Mouse (Mus musculus) forebrain, embryonic 10.5 days (tissue): ENCODE results near the gene Gck. TPM values are rescaled to one million over a fixed set of nuclear protein-coding genes. Genes with fewer than 3 reads are reported as not detected.

ENCODE experiments used
- DNase-seq: peaks from one replicate; pipeline ENCODE4 v3.0.0-alpha.2; 2017; ENCODE audit warnings: low spot score; ENCODE audit errors: extremely low spot score
- H3K27ac ChIP-seq: fragments of 300-500 bp; sonication (generic); 2 replicates; pipeline ENCODE4 v1.5.1; 2016; ENCODE audit warnings: mild to moderate bottlenecking
- H3K27me3 ChIP-seq: fragments of 300-500 bp; sonication (generic); 2 replicates; pipeline ENCODE4 v1.6.1; 2016; ENCODE audit warnings: mild to moderate bottlenecking; ENCODE audit not compliant: poor library complexity, severe bottlenecking
- H3K36me3 ChIP-seq: fragments of 300-500 bp; sonication (generic); replicated peaks from 2 replicates; pipeline ENCODE4 v1.6.1; 2016; ENCODE audit warnings: mild to moderate bottlenecking, moderate library complexity
- H3K4me1 ChIP-seq: fragments of 300-500 bp; sonication (generic); 2 replicates; pipeline ENCODE4 v1.6.1; 2016
- H3K4me3 ChIP-seq: fragments of 300-500 bp; sonication (generic); 2 replicates; pipeline ENCODE4 v1.5.1; 2016; ENCODE audit warnings: mild to moderate bottlenecking, moderate library complexity
- H3K9me3 ChIP-seq: fragments of 300-500 bp; sonication (generic); 2 replicates; pipeline ENCODE4 v1.6.1; 2016; ENCODE audit warnings: mild to moderate bottlenecking, moderate library complexity
- WGBS: fragments of 180-500 bp; shearing (Covaris S2); methylation state at CpG from one replicate; pipeline ENCODE4 v1.1.7; 2016; 5-methylcytosine and 5-hydroxymethylcytosine counted together
- polyA plus RNA-seq: library from polyadenylated mRNA; unstranded; fragments of >200 nt; fragmentation: Nextera tagmentation; extraction: Ambion mirVana; gene quantifications from 2 replicates; pipeline ENCODE4 v1.2.1, GENCODE M21; 2016

Gck gene
- polyA plus RNA-seq, 1 experiment from 2014 or later, result 2.5 TPM

DNA sequence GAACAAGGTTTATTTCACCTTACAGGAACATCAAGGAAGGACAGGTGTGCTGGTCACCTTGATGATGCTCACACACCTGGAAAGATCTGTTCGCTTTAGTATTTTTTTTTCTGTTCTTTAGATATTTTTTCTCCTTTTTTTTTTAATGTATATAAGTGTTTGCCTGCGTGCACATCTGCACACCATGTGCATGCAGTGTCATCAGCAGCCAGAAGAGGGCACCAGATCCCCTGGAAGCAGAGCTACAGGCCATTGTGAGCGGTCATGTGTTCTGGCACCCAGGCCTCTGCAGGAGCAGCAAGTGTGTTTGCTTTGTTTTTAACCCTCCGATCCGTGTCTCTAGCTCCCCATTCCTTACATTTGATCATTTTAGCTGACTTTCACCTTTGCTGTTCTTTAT is 70.0 kb downstream of the Gck start:
- Histone ChIP-seq H3K27me3 (no peaks in the 10 kb centered on the region), H3K4me3 (no peak overlapping the region), H3K4me1 (peaks cover 36% of the 10 kb centered on the region), H3K27ac (0 out of 2 replicates have a peak overlapping the region, but pooled peaks have one; percentile 15), H3K9me3 (no peaks in the 10 kb centered on the region), H3K36me3 (peaks cover 20% of the 10 kb centered on the region)
- 42% methylated on average over 5 of the region's 5 CpGs for WGBS
- peak; percentile 72 for DNase-seq

DNA sequence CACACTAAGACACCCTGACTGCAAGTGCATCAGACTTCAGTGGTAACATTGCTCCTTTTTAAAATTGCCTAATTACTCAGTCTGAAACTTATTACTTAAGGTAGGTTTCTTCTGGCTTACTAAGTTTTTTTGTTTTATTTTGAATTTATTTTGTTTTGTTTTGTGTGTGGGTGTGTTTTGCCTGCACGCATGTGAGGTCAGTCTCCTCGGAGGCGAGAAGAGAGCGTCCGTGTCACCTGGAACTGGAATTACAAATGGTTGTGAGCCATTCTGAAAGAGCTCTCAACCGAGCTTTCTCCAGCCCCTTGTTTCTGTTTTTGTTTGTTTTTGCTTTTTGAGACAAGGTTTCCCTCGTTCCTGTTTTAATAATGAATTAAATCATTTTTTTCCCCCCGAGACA is 71.2 kb downstream of the Gck start:
- no peaks in the 10 kb centered on the region for H3K9me3 ChIP-seq

DNA sequence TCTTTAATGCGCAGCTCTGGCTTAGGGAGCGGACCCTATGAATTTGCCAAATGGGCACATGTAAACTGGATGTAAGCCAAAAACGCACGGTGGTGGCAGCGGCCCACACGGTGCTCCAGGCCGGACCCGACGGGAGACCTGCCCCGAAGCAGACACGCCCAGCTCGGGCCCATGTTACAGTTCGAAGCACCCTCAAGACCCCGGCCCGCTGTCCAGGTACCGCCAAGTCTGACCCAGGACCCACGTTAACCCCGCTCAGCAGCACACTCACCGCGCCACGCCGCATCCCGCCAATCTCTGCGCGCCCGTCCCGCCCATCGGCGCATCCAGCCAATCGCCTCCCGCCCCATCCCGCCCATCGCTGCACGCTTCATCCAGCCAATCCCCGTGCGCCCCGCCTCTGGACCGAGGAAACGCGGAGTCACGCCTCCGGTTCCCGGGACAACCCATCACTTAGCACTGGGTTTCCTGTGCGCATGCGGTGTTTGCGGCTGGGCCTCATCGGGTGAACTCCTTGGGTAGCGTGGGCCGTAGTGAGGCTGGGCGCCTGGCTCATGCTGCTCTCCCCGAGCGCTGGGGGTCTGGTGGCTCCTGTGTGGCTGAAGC is 71.9 kb downstream of the Gck start, which contains the start of gene Pold2:
Pold2 (minus strand) TSS at position 372 of the 606 bp plus-strand sequence.
- peaks cover 39% of the 10 kb centered on the region for H3K36me3 ChIP-seq
- H3K4me3 ChIP-seq, result peak within 1 kb of the TSS; percentile 71
- peak; percentile 99 for DNase-seq
- under 1% methylated on average over 52 of the region's 52 CpGs for WGBS
- H3K4me1 ChIP-seq, result peaks cover 36% of the 10 kb centered on the region
- peak within 1 kb of the TSS; percentile 91 for H3K27ac ChIP-seq
- no peaks in the 10 kb centered on the region for H3K9me3 ChIP-seq
- H3K27me3 ChIP-seq, result no peaks in the 10 kb centered on the region

More for the DNA sequence above, 71.2 kb downstream of the Gck start:
- Histone ChIP-seq H3K36me3 (peaks cover 32% of the 10 kb centered on the region), H3K27ac (peak overlapping the region; percentile 91), H3K27me3 (no peaks in the 10 kb centered on the region), H3K4me1 (peaks cover 36% of the 10 kb centered on the region), H3K4me3 (peak overlapping the region; percentile 71)
- 56% methylated on average over 8 of the region's 8 CpGs for WGBS
- DNase-seq, result no peak

DNA sequence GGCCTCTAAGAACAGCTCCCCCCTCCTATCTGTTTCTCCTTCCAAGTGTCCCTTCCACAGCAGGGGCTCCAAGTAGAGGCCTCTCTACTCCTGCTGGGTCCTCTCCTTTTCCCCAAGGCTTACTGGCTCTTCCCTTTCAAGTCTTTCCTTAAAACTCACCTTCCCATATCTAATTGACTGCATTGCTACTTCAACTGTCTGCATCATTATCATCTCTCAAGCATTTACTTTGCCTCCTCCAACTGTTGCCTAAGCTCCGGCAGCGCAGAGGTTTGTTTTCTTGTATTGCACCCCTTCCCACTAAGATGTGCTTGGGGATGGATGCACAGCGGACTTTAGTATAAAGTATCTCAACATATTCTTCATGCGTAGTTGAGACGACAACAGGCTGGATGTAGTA is 72.5 kb downstream of the Gck start:
- Histone ChIP-seq H3K9me3 (no peaks in the 10 kb centered on the region), H3K27ac (peak overlapping the region; percentile 91), H3K4me3 (peak overlapping the region; percentile 71), H3K27me3 (no peaks in the 10 kb centered on the region), H3K36me3 (peaks cover 45% of the 10 kb centered on the region), H3K4me1 (peaks cover 36% of the 10 kb centered on the region)
- DNase-seq, result no peak
- 11% methylated on average over 5 of the region's 5 CpGs for WGBS

DNA sequence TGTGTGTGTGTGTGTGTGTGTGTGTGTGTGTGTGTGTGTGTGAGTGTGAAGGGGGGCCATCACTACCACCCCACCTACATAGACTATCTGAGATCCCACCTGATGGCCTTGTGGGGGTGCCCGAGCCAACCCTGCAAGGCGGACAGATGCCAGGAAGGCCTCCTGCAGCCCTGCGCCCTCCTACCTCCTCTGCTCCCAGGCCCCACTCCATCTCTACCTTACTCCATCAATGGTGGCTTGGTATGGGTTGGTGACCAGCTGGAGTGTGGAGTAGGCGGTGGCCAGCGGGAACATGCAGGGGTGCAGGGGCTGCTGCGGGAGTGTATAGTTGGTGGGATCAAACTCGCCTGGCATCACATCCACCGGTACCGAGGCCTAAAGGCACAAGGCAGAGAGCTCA is 76.7 kb downstream of the Gck start:
- no peak for DNase-seq
- H3K36me3 ChIP-seq, result peaks cover 81% of the 10 kb centered on the region
- 97% methylated on average over 9 of the region's 9 CpGs for WGBS
- no peak overlapping the region for H3K4me3 ChIP-seq
- H3K27me3 ChIP-seq, result no peaks in the 10 kb centered on the region
- peaks cover 21% of the 10 kb centered on the region for H3K4me1 ChIP-seq
- no peak overlapping the region for H3K27ac ChIP-seq
- H3K9me3 ChIP-seq, result no peaks in the 10 kb centered on the region

DNA sequence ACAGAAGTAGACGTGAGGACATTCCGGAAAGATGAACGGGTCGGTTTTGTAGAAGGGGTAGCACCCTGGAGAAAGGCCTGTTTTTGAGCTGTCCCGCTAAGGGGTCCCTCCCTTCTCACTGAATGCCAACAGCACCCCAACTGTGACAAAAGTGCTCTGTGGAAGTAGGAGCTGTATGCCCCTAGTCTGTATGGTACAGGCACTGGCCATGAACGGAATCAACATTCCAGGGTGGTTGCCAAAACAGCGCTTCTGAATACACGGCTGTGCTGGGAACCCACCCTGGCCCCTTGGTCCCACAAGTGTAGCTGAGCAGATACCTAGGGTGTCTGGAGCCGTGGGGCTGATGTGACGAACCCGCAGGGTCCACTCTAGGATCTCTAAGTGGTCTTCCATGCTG is 77.2 kb downstream of the Gck start:
- H3K36me3 ChIP-seq, result peaks cover 81% of the 10 kb centered on the region
- H3K4me1 ChIP-seq, result peaks cover 20% of the 10 kb centered on the region
- no peak overlapping the region for H3K27ac ChIP-seq
- H3K9me3 ChIP-seq, result no peaks in the 10 kb centered on the region
- H3K27me3 ChIP-seq, result no peaks in the 10 kb centered on the region
- WGBS, result 95% methylated on average over 11 of the region's 11 CpGs
- H3K4me3 ChIP-seq, result no peak overlapping the region
- no peak for DNase-seq

DNA sequence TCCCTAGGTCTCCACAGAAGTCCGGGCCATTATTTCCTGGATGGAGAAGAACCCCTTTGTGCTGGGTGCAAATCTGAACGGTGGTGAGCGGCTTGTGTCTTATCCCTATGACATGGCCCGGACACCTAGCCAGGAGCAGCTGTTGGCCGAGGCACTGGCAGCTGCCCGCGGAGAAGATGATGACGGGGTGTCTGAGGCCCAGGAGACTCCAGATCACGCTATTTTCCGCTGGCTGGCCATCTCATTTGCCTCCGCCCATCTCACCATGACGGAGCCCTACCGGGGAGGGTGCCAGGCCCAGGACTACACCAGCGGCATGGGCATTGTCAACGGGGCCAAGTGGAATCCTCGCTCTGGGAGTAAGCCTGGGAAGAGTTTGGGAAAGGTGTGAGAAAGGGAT is 79.8 kb downstream of the Gck start:
- no peak overlapping the region for H3K4me3 ChIP-seq
- peaks cover 4% of the 10 kb centered on the region; the same call in 1 of the 2 replicates for H3K4me1 ChIP-seq
- H3K36me3 ChIP-seq, result peaks cover 63% of the 10 kb centered on the region
- 90% methylated on average over 16 of the region's 16 CpGs for WGBS
- no peak overlapping the region for H3K27ac ChIP-seq
- no peaks in the 10 kb centered on the region for H3K9me3 ChIP-seq
- DNase-seq, result no peak
- no peaks in the 10 kb centered on the region for H3K27me3 ChIP-seq

DNA sequence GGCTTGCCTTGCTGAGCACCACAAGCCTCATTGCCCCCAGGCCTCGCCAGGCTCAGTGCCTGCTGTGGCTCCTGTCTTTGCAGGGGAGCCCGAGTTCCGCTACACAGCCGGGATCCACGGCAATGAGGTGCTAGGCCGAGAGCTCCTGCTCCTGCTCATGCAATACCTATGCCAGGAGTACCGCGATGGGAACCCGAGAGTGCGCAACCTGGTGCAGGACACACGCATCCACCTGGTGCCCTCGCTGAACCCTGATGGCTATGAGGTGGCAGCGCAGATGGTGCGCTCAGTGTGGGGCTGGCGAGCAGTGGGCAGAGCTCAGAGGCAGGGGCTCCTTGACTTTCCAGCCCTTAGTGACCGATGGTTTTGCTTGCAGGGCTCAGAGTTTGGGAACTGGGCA is 80.5 kb downstream of the Gck start:
- Histone ChIP-seq H3K36me3 (peaks cover 56% of the 10 kb centered on the region), H3K4me3 (no peak overlapping the region)
- 95% methylated on average over 16 of the region's 16 CpGs for WGBS

DNA sequence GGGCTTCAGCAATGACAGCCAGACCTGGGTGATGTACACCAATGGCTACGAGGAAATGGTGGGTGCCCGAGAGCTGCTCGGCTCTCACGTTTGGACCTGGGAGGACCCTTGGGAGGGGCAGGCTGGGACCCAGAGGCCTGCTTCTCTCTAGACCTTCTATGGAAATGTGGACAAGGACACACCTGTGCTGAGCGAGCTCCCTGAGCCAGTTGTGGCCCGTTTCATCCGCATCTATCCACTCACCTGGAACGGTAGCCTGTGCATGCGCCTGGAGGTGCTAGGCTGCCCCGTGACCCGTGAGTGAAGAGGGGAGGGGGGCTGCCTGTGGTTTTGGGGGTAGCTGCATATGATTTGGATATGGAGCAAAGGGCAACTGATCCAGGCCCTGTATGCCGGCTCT is 81.6 kb downstream of the Gck start:
- DNase-seq, result no peak
- Histone ChIP-seq H3K4me3 (no peak overlapping the region), H3K27ac (no peak overlapping the region), H3K9me3 (no peaks in the 10 kb centered on the region), H3K4me1 (peaks cover 5% of the 10 kb centered on the region; the same call in 1 of the 2 replicates), H3K36me3 (peaks cover 46% of the 10 kb centered on the region), H3K27me3 (peaks cover 11% of the 10 kb centered on the region)
- 91% methylated on average over 12 of the region's 12 CpGs for WGBS

More for the DNA sequence above, 80.5 kb downstream of the Gck start:
- Histone ChIP-seq H3K27ac (no peak overlapping the region), H3K4me1 (peaks cover 4% of the 10 kb centered on the region; the same call in 1 of the 2 replicates), H3K27me3 (peaks cover under 1% of the 10 kb centered on the region; the same call in 1 of the 2 replicates), H3K9me3 (no peaks in the 10 kb centered on the region)
- no peak for DNase-seq

DNA sequence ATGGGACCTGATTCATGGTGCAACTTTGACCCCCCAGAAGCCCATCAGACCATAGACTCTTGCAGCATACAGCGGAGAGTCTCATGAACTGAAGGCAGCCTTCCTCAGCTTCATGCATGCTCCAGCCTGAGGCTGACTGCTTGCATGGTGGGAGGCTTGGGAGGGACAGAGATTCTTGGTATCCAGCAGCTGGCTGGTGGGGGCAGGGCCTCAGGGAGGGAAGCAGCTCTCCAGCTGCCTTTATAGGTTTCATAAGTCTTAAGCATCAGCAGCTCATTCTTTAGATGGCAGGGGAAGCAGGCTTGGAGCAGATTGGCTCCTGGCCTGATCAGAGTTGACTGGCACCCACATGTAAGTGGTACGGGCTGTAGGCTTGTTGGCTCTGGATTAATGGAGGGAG is 82.7 kb downstream of the Gck start:
- H3K36me3 ChIP-seq, result peaks cover 34% of the 10 kb centered on the region
- peaks cover 22% of the 10 kb centered on the region for H3K27me3 ChIP-seq
- DNase-seq, result no peak
- H3K4me1 ChIP-seq, result peaks cover 16% of the 10 kb centered on the region
- no peaks in the 10 kb centered on the region for H3K9me3 ChIP-seq
- WGBS, result 89% methylated on average over 2 of the region's 2 CpGs
- no peak overlapping the region for H3K4me3 ChIP-seq
- H3K27ac ChIP-seq, result no peak overlapping the region

DNA sequence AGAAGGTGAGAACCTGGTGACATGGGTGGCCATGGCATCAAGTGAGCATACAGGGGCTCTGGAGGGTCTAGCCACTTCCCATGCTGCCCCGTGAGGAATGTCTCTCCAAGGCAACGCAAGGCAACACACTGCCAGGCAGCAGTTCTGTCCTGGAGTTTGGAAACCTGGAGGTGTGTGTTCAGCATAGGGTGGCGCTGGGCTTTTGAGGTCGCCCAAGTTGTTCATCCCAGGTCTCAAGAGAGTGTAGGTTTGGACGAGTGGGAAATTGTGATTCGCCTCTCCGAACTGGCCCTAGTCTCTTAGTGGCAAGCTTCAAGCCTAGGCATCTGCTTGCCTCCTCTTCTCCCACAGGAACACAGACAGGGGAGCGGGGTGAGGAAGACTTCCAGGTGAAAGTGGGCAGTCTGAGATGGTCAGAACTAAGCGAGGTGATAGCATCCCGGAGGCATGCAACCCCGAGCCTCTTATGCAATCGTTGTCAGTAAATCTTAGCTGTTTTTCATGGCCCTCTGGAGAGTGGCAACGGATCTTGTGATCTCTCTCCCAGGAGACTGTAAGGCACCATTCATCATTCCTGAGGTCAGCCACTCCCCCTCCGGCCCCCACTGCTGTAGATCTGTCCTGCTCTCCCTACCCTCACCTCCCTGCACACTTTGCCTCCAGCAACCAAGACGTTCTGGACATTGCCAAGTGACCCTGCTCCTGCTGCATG is 87.3 kb downstream of the Gck start:
- WGBS, result 37% methylated on average over 15 of the region's 15 CpGs
- H3K27me3 ChIP-seq, result peaks cover 51% of the 10 kb centered on the region
- H3K9me3 ChIP-seq, result 0 out of 2 replicates have a peak, but pooled peaks cover 6% of the 10 kb centered on the region
- H3K4me1 ChIP-seq, result peaks cover 28% of the 10 kb centered on the region
- H3K4me3 ChIP-seq, result peak overlapping the region; percentile 51
- no peaks in the 10 kb centered on the region for H3K36me3 ChIP-seq
- DNase-seq, result no peak
- H3K27ac ChIP-seq, result peak overlapping the region; percentile 53; the same call in 1 of the 2 replicates

DNA sequence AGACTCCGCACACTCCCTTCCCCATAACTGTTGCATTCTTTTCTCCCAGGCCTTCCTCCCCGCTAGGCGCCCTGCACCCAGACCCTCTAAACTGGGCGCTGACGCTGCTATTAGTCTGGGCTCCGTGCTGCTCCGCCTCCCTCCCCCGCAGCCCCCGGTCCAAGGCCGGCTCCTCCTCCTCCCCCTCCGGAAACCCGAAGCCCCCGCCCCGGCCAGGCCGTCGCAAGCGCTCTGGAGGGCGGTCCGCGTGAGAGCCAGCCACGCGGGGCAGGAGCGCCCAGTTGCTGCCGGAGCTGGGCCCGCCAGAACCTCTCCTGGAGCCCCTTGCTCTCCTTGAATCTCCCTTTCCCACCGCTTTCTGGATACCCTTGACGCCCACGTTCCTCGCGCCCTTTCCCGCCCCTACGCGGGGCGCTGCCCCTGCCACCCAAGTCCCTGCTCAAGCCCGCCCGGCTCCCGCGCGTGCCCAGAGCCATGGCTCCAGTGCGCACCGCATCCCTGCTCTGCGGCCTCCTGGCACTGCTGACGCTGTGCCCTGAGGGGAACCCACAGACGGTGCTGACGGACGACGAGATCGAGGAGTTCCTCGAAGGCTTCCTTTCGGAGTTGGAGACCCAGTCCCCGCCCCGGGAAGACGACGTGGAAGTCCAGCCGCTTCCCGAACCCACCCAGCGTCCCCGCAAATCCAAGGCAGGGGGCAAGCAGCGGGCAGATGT is 88.0 kb downstream of the Gck start, which contains the start of gene Aebp1:
Aebp1 (plus strand) TSS at position 270 of the 716 bp plus-strand sequence.
- no peak for DNase-seq
- Histone ChIP-seq H3K27ac (peak within 1 kb of the TSS; percentile 53), H3K9me3 (0 out of 2 replicates have a peak, but pooled peaks cover 6% of the 10 kb centered on the region), H3K36me3 (no peaks in the 10 kb centered on the region), H3K4me3 (peak within 1 kb of the TSS; percentile 51), H3K27me3 (peaks cover 51% of the 10 kb centered on the region), H3K4me1 (peaks cover 24% of the 10 kb centered on the region)
- WGBS, result 4% methylated on average over 58 of the region's 59 CpGs
